Mouse (Mus musculus) cerebellum, postnatal 25 days (tissue): Measurements from ENCODE around the gene Sh3yl1.

ENCODE experiments used
- DNase-seq, 2 experiments: peaks; one replicate each; pipeline ENCODE4 v3.0.0; 2021; ENCODE audit warnings: mixed read lengths in 2 of 2

Gene Sh3yl1

GRCm38 (mm10) chr12:30911261-30912047 lies at the start of gene Sh3yl1, which contains the start of gene Acp1:
Gene Sh3yl1, plus strand, starts transcription at chr12:30911668.
Gene Acp1, minus strand, starts transcription at chr12:30911589.
- peak; percentile 96 to 99 for DNase-seq

GRCm38 (mm10) chr12:30864347-30864746 lies 47.1 kb upstream of the Sh3yl1 start:
- no peak for DNase-seq

DNA sequence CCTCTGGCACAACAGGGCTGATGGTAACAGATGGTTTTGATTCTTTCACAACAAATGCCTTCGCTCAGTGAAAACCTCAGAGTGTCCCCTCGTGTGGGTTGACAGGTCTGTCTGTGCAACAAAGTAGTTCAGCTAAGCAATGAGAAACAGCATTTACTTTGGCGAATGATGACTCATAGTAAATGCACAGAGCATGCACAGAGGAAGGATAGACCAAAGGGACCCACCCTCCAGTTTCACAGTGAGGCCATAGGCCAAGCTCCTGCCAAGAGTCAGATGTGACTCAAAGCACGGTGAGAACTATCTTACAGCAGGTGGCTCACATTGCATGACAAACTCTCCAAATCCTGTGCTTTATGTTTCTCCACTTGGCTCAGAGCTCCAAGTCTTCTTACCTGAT lies 45.7 kb upstream of the Sh3yl1 start:
- DNase-seq = no peak

GRCm38 (mm10) chr12:30879447-30879846 lies 32.0 kb upstream of the Sh3yl1 start:
- no peak for DNase-seq

- DNase-seq = no peak
Observed at GRCm38 (mm10) chr12:30883592-30883985, 27.9 kb upstream of the Sh3yl1 start.

DNA sequence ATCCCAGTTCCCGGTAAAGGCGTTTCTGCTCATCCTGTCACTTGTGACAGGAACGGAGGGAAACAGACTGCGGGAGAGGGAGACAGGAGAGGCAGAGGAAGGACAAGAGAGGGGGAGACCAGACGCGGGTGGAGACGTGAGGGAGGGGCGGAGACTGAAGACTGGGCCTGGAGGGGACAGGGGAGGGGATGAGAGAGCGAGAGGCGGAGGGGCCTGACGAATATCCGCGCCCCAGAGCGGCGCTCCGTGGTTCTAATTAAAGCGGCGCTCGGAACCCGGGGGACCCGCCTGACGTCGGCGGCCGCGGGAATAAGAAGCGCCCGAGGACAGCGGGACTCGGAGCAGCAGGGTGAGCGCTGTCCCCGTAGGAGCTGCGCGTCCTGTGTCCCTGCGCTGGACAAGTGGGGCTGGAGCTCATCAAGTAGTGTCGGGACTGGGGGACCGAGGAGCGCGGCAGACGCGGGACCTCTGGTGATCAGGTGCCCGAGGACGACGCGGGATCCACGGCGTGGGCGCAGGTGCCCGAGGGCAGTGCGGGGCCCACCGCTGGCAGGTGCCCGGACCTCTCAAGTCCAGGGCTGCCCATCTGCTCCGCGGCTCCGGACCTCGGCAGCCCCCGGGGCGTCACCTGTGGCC lies 27.4 kb upstream of the Sh3yl1 start, which contains the start of gene Alkal2:
Gene Alkal2 (plus strand): TSS at position 337 of the 636 bp plus-strand sequence.
- DNase-seq = peak in 1 of 2 experiments; percentile 30

- DNase-seq = no peak
Observed at GRCm38 (mm10) chr12:30884622-30885230, 26.7 kb upstream of the Sh3yl1 start.

DNA sequence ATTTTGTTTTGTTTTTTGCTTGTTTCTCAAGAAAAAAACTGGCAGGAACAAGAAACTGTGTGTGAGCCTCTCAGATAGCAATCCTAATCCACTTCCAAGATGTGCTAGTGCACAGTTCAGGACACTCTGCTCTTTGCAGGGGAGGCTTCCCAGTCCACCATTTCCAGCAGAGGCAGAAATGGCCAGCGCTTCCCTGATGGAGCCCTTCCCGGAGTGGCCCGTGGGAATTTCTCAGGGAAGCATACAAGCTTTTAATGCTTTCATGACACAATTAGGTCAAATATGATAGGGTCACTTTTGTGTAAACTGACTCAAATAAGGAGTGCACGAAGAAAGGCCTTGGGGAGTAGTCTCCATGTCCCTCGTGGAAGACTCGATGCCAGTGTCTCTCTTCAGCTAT lies 25.6 kb upstream of the Sh3yl1 start:
- DNase-seq = no peak

DNA sequence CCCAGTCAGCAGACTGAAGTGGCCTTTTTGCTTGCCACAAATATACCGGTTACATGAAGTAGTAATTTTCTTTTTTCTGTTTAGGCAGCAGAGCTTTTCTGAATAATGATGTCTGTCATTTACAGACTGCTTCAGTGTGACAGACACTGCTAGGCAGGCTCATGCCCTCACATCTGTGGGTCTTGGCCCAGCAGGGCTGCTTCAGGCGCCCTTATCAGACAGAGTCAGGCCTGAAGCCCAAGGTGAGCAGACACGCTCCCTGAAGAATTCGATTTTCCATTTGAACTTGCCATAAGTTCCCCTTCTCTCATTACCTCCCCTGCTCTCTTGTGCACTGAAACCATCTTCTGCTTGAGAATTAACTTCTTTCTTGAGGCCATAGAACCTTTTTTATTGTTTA lies 23.5 kb upstream of the Sh3yl1 start:
- no peak for DNase-seq

DNA sequence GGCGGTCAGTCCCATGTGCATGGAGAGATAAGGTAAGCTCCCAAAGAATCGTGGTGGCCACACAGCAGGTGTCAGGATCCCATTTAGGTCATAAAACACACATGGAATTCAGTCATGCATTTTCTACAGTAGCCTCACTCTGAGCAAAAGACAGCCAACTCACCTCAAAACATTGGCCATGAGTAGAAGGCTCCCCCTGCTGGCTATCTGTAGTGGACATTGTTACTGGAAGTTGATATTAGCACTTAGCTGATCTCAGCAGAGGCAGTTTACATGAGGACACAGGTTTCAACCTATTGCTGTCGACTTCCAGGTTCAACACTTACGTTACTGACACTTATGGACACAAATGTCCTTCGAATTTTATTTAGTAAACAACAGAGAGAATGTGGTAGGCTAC lies 21.4 kb upstream of the Sh3yl1 start:
- DNase-seq = peak; percentile 66 to 82

DNA sequence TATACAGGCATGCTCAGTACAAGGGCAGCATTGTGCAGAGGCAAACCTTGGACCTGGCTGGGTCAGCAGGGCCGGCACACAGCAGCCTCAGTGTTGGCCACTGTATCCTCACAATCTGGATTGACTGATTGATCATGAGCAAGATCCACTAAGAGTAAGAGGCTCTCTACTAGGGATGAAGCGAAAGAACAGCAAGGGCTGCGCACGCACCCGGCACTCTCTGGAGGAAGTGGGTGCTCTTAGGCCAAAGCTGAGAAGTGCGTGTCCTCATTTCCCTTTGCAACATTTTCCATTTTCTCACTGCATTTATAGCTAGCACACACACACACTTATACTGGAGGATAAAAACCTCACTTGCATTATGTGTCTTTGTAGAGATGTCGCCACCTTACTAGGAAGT lies 20.0 kb upstream of the Sh3yl1 start:
- DNase-seq = no peak

DNA sequence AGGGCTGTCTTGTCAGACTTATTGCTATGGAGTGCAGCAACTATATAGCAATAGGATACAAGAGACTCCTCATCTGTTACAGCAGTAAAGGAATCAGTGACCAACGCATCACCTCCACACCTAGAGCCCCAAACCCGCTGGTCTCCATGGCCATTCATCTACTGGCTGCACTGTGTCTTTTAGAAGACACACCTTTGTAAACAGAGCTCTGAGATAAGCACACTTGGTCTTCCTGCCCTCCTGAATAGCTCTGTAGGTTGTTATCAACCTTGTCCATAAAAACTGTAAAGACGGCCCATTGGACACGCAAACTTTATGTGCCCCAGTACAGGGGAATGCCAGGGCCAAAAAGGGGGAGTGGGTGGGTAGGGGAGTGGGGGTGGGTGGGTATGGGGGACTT lies 14.4 kb upstream of the Sh3yl1 start:
- no peak for DNase-seq

DNA sequence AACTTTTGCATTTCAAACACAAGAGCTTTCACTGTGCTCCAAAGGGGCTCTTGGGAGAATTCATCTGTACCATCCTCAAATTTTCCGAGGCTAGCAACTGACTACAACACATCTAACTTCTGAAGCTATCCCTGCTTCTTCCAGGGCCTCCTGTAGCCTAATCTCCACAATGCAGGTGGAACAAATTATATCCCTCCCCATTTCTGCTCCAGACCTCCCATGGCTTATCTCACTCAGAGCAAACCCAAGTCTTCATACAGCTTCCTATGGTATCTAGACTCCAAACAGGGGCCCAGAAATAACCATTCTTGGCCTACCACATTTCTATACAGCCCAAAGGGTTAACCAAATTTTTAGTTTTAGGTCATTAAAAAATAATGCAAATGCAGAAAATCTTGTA lies 2.8 kb upstream of the Sh3yl1 start:
- DNase-seq = no peak

DNA sequence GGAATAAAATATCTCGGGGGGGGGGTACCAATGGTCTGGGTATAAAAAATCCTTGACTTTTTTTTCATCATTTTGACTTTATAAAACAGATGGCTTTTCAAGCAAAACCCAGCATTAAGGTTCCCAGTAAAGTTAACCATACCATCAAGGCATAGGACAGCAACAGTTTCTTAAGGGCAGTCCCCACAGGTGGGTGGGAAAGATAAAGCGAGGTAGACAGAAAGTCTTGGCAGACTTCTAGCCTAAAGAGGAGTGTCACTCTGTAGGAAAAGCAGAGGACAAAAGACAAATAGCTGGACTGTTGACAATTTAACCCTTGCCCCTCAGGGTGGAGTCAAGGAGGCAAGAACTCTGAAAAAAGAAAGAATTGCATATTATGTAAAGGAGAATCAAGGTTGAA lies 1.6 kb upstream of the Sh3yl1 start:
- no peak for DNase-seq

GRCm38 (mm10) chr12:30910860-30911259 lies 608 bp upstream of the Sh3yl1 start:
- peak in 1 of 2 experiments; percentile 19 for DNase-seq

GRCm38 (mm10) chr12:30912048-30912381 lies 547 bp downstream of the Sh3yl1 start:
- DNase-seq = peak; percentile 68 to 70

DNA sequence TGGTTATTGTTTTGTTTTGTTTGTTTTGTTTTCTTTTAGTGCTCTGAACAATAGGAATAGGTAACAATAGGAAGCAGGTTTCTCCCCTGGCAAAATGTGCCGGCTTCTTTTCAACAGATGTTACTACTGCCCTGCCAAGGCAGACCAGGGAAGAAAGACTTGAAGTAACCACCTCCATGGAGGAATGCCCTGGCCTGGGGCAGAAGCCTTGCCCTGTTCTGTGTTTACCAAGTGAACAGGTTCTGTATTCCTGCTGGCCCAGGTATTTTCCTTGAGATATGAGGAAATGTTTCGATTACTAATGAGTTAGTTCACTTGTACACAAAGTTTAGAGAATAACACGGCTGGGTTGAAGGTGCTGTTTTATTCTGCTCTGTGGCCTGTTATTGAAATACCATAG lies 1.4 kb downstream of the Sh3yl1 start:
- no peak for DNase-seq

DNA sequence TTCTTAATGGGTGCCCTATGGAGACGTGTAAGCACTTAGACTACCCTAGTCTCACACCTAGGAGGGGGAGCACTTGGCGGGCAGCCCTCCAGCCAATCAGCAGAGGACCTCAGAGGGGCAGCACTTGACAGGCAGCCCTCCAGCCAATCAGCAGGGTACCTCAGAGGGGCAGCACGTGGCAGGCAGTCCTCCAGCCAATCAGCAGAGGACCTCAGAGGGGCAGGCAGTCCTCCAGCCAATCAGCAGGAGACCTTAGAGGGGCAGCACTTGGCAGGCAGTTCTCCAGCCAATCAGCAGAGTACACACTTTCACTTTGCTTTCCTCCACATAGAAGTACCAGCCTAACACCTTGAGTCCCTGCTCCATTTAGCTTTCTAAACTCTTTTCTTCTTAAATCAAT lies 10.9 kb downstream of the Sh3yl1 start:
- no peak for DNase-seq

GRCm38 (mm10) chr12:30928182-30928581 lies 16.7 kb downstream of the Sh3yl1 start:
- no peak for DNase-seq

- DNase-seq = no peak
Observed at GRCm38 (mm10) chr12:30933299-30933698, 21.8 kb downstream of the Sh3yl1 start.

DNA sequence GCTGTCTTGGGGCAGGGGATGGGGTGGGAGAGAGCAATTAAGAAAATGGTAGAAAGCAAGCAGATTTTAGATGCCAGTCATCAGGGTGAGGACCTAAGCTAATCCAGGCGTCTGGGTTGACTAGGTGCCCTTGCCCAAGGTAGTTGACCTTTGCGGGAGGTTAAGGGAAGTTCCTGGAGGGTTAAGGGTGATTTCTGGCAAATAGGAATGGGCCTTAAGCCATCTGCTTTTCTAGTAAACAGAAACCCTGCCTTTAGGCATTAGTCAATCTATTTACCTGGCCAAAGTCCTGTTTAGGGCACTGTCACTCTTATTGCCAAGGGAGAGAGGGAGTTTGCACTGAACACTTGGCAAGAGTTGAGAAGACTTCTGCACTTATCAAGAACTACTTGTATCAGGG lies 25.4 kb downstream of the Sh3yl1 start:
- no peak for DNase-seq

DNA sequence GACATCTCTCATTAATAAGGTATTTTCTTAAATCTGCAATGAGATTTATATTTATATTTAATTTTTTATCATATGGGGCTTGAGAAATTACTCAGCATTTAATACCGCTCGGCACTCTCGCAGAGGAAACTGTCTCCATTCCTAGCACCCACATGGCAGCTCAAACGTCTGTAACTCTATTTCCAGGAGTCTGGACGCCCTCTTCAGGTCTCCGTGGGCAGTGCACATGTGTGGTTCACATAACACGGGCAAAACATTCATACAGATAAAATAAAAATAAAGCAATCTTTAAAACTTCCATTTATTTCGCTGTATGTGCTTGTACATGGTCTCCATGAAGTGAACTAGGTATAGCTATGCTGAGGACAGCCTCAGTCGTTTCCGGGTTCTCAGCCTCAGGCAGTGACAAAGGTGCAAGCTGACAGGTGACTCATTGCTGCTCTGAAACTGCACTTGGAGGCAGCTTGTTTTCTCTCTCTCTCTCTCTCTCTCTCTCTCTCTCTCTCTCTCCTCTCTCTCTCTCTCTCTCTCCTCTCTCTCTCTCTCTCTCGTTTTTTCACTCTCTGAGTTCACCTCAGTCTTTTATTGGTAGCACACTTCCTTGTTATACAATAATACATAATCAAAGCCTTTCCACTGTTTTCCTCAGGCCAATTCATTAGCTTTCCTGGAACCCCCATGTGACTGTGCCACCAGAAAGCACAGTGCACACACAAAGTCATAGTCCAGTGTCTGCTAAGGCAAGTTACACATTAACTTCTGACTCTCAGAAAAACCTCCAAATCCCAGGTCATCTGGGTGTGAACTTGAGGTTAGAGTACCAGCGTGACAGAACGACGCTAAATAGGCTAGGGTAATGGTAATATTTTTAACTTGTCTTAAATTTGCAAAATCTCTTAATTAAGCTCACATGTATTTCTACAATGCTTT lies 31.9 kb downstream of the Sh3yl1 start:
- no peak for DNase-seq

- DNase-seq = no peak
Observed at GRCm38 (mm10) chr12:30944197-30944596, 32.7 kb downstream of the Sh3yl1 start.
